Mouse (Mus musculus) megakaryocyte-erythroid progenitor cell, adult 5 weeks (primary cell): ENCODE measurements around the gene Mup5. TPM values are rescaled to one million over a fixed set of nuclear protein-coding genes. Genes with fewer than 3 reads are reported as not detected.

Experiments
- polyA plus RNA-seq: library from polyadenylated mRNA; stranded (reverse); fragments of >175 nt; gene quantifications from 2 replicates; pipeline ENCODE4 v1.2.3, GENCODE M21; 2012

The Mup5 gene
- not detected in 2 replicates for polyA plus RNA-seq

DNA sequence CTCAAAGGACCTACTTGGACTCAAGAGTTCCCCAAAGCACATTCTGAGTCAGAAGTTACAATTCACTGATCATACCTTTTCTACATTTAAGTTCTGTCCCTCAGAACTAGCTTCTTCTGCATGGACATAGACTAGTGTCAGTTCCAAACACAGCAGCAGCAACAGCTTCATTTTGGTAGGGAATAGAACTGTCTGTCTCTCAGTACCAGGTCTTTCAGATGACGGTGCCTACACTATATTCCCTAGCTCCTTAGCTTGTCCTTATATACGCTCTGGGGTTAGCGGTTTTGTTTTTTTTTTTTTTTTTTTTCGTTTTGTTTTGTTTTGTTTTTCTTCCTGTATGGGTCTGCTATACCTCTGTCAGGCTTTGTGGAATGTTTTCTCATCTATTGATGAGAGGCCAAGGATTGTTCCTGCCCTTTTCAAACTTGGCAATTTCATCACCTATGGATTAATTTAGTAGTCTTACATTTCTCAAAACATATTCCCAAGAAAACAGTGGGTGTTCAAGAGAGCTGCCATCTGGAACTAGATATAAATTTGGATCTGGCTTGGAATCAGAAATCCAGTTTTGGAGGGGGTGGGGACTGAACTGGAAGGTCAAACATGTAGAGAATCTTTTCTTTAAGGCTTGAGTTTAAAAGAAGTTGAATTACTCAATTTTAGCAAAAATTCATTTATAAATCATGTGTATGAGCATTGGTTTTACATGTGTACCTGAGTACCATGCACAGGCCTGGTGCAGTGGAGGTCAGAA, at the start of gene Mup5:
Mup5 (minus strand) TSS at position 282 of the 757 bp plus-strand sequence.

DNA sequence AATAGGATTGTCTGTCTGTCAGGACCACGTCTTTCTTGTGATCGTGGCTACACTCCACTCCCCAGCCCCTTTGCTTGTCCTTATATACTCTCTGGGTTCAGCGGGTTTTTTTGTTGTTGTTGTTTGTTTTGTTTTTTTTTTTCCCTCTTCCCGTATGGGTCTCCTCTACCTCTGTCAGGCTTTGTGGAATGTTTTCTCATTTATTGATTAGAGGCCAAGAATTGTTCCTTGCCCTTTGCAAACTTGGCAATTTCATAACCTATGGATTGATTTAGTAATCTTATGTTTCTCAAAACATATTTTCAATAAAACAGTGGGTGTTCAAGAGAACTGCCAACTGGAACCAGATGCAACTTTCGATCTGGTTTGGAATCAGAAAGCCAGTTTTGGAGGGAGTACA, 52.9 kb downstream of the Mup5 start, which contains the start of gene Mup19:
Mup19 (minus strand) TSS at position 101 of the 400 bp plus-strand sequence.

Other genes starting within 250 kb of the Mup5 start
- gene Mup17, start 239.4 kb downstream of the Mup5 start, polyA plus RNA-seq, result not detected in 2 replicates
- gene Mup18, start 161.1 kb downstream of the Mup5 start, polyA plus RNA-seq, result not detected in 2 replicates
- not detected in 2 replicates for gene Mup19, start 53.0 kb downstream of the Mup5 start, polyA plus RNA-seq
- not detected in 2 replicates for gene Mup20, start 218.9 kb upstream of the Mup5 start, polyA plus RNA-seq